Mouse (Mus musculus) cerebellum, adult 2 months (tissue): Measurements from ENCODE around the gene Tbc1d8.
A peak's percentile ranks its signal among the peaks of the same experiment; 100 is the strongest.

Experiments used
- CTCF ChIP-seq: fragments of 200-500 bp; IDR thresholded peaks from 2 replicates; pipeline ENCODE4 v1.5.1; 2011; ENCODE audit warnings: low read depth, mild to moderate bottlenecking, control low read depth, low read length, moderate library complexity, borderline replicate concordance; ENCODE audit not compliant: insufficient read depth
- POLR2A ChIP-seq: fragments of 200-500 bp; IDR thresholded peaks from 2 replicates; pipeline ENCODE4 v1.6.1; 2011; ENCODE audit warnings: low read length, control low read depth, borderline replicate concordance; ENCODE audit not compliant: insufficient read depth

DNA sequence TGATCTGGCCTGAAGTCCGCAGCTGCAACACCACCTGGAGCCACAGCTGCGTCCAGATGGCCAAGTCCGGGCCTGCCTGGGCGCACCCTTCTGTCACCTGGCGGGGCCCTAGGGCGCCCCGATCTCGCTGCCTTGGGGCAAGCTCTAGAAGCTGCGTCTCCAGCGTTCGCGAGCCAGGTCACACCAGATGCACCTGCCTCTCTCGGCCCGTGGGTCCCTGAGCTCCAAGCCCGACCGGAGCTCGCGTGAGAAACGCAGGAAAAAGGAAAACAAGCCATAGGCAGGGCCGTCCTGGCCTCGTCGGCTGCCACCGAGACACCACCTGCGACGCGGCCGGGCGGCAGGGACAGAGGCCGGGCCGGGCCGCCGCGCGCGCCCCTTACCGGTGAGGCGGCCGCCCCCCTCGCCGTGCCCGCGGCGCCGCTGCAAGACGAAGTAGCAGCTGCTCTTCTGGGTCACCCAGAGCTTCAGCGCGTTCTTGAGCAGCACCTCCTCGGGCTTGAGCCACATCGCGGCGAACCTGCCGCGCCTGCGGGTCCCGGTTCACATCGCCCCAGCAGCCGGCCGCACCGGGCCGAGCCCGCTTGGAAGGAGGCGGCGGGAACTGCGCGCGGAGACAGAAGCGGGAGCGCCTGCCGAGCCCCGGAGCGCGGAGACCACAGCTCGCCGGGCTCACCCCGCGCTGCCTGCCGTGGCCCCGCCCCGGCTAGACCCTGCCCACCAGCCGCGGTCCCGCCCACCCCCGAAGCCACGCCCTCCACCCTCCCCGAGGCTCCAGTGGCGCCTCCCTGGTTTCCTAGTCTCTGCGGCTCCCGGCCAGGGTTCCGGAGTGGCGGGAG is at the start of gene Tbc1d8:
- TF ChIP-seq POLR2A (peak; percentile 80), CTCF (no peak)
